Mouse (Mus musculus) testis, adult 2 months (tissue): Measurements from ENCODE around the gene Slc2a1.

Source experiments
- CTCF ChIP-seq: fragments of 200-500 bp; IDR thresholded peaks from 2 replicates; pipeline ENCODE4 v1.5.1; 2012; ENCODE audit warnings: low read depth, mild to moderate bottlenecking, inconsistent platforms, low read length, moderate library complexity; ENCODE audit not compliant: control insufficient read depth, insufficient read depth, insufficient replicate concordance
- POLR2A ChIP-seq: fragments of 200-500 bp; IDR thresholded peaks from 2 replicates; pipeline ENCODE4 v1.6.1; 2012; ENCODE audit warnings: low read depth, mild to moderate bottlenecking, inconsistent platforms, low read length, moderate library complexity; ENCODE audit not compliant: control insufficient read depth

DNA sequence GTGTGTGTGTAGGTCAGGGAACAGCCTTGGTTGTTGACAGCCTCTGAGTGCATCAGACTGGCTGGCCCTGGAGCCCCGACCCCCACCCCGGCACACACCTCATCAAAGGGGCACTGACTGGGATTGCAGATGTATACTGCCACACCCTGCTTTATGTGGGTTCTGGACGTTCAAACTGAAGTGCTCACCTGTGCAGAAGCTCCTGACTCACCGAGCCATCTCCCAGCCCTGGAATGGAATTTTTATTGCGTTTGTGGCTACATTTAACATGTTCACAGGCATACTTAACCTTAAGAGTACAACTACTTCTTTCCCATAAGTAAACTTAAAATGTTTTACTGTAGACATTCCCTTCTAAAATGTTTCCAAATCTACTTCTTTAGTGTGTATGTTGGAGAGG lies 49.4 kb downstream of the Slc2a1 start:
- TF ChIP-seq POLR2A (no peak), CTCF (no peak)
